Mouse (Mus musculus) spleen, adult 2 months (tissue): ENCODE data around the gene Gabrr1.

Experiments
- CTCF ChIP-seq: fragments of 200-500 bp; IDR thresholded peaks from 2 replicates; pipeline ENCODE4 v1.5.1; 2011; ENCODE audit warnings: mild to moderate bottlenecking, inconsistent platforms; ENCODE audit not compliant: insufficient read depth, insufficient read length, insufficient replicate concordance; ENCODE audit errors: extremely low read depth
- POLR2A ChIP-seq: fragments of 200-500 bp; IDR thresholded peaks from 2 replicates; pipeline ENCODE4 v1.6.1; 2011; ENCODE audit warnings: low read depth, low read length, inconsistent platforms

GRCm38 (mm10) chr4:33198117-33198516 lies 65.8 kb downstream of the Gabrr1 start:
- TF ChIP-seq POLR2A (no peak), CTCF (no peak)
